Mouse (Mus musculus): ENCODE data around the gene Cux2. TPM values are rescaled to one million over a fixed set of nuclear protein-coding genes. Genes with fewer than 3 reads are reported as not detected.

The Cux2 gene
- polyA plus RNA-seq, 1 experiment, result 1.2 TPM

- H3K4me3 ChIP-seq (replicated peaks; ENCODE audit: control insufficient read depth, low read depth, low read length), result no peak overlapping the region
- 79% methylated on average over 11 of the region's 11 CpGs for WGBS
- no peak for TF ChIP-seq CTCF (IDR thresholded peaks at IDR 0.05; ENCODE audit: control insufficient read depth, insufficient read depth, low read length)
- no peak for TF ChIP-seq POLR2A (IDR thresholded peaks at IDR 0.05; ENCODE audit: borderline replicate concordance, control insufficient read depth, low read depth, low read length)
- H3K4me1 ChIP-seq (ENCODE audit: control insufficient read depth, insufficient read depth, low read length), result no peaks in the 10 kb centered on the region
- no peak overlapping the region for H3K27ac ChIP-seq (ENCODE audit: control insufficient read depth, insufficient read depth, low read depth, low read length, poor library complexity)
Measured at GRCm38 (mm10) chr5:122043567-122043966, 6.3 kb downstream of the Cux2 start.

- H3K4me3 ChIP-seq (replicated peaks; ENCODE audit: control insufficient read depth, low read depth, low read length), result no peak overlapping the region
- no peaks in the 10 kb centered on the region for H3K4me1 ChIP-seq (ENCODE audit: control insufficient read depth, insufficient read depth, low read length)
- WGBS, result 36% methylated on average over 5 of the region's 5 CpGs
- H3K27ac ChIP-seq (ENCODE audit: control insufficient read depth, insufficient read depth, low read depth, low read length, poor library complexity), result no peak overlapping the region
- TF ChIP-seq CTCF (IDR thresholded peaks at IDR 0.05; ENCODE audit: control insufficient read depth, insufficient read depth, low read length) (no peak), POLR2A (IDR thresholded peaks at IDR 0.05; ENCODE audit: borderline replicate concordance, control insufficient read depth, low read depth, low read length) (no peak)
Measured at GRCm38 (mm10) chr5:122035278-122035677, 14.6 kb downstream of the Cux2 start.

- Histone ChIP-seq H3K27ac (ENCODE audit: control insufficient read depth, insufficient read depth, low read depth, low read length, poor library complexity) (no peak overlapping the region), H3K4me1 (ENCODE audit: control insufficient read depth, insufficient read depth, low read length) (no peaks in the 10 kb centered on the region), H3K4me3 (replicated peaks; ENCODE audit: control insufficient read depth, low read depth, low read length) (no peak overlapping the region)
- no peak for TF ChIP-seq POLR2A (IDR thresholded peaks at IDR 0.05; ENCODE audit: borderline replicate concordance, control insufficient read depth, low read depth, low read length)
- 61% methylated on average over 4 of the region's 4 CpGs for WGBS
Measured at GRCm38 (mm10) chr5:122033167-122033478, 16.8 kb downstream of the Cux2 start.

- Histone ChIP-seq H3K4me3 (replicated peaks; ENCODE audit: control insufficient read depth, low read depth, low read length) (no peak overlapping the region), H3K4me1 (ENCODE audit: control insufficient read depth, insufficient read depth, low read length) (no peaks in the 10 kb centered on the region), H3K27ac (ENCODE audit: control insufficient read depth, insufficient read depth, low read depth, low read length, poor library complexity) (no peak overlapping the region)
- TF ChIP-seq CTCF (IDR thresholded peaks at IDR 0.05; ENCODE audit: control insufficient read depth, insufficient read depth, low read length) (no peak), POLR2A (IDR thresholded peaks at IDR 0.05; ENCODE audit: borderline replicate concordance, control insufficient read depth, low read depth, low read length) (no peak)
- 83% methylated on average over 19 of the region's 19 CpGs for WGBS
Measured at GRCm38 (mm10) chr5:122032471-122033166, 17.3 kb downstream of the Cux2 start.

GRCm38 (mm10) chr5:122031146-122031545, 18.8 kb downstream of the Cux2 start:
- 74% methylated on average over 12 of the region's 12 CpGs for WGBS
- TF ChIP-seq CTCF (IDR thresholded peaks at IDR 0.05; ENCODE audit: control insufficient read depth, insufficient read depth, low read length) (no peak), POLR2A (IDR thresholded peaks at IDR 0.05; ENCODE audit: borderline replicate concordance, control insufficient read depth, low read depth, low read length) (no peak)

GRCm38 (mm10) chr5:122030640-122031039, 19.3 kb downstream of the Cux2 start:
- Histone ChIP-seq H3K4me3 (replicated peaks; ENCODE audit: control insufficient read depth, low read depth, low read length) (no peak overlapping the region), H3K4me1 (ENCODE audit: control insufficient read depth, insufficient read depth, low read length) (no peaks in the 10 kb centered on the region), H3K27ac (ENCODE audit: control insufficient read depth, insufficient read depth, low read depth, low read length, poor library complexity) (no peak overlapping the region)
- no peak for TF ChIP-seq CTCF (IDR thresholded peaks at IDR 0.05; ENCODE audit: control insufficient read depth, insufficient read depth, low read length)
- no peak for TF ChIP-seq POLR2A (IDR thresholded peaks at IDR 0.05; ENCODE audit: borderline replicate concordance, control insufficient read depth, low read depth, low read length)
- 53% methylated on average over 11 of the region's 11 CpGs for WGBS

More at GRCm38 (mm10) chr5:122031146-122031545, 18.8 kb downstream of the Cux2 start:
- Histone ChIP-seq H3K4me3 (replicated peaks; ENCODE audit: control insufficient read depth, low read depth, low read length) (no peak overlapping the region), H3K27ac (ENCODE audit: control insufficient read depth, insufficient read depth, low read depth, low read length, poor library complexity) (no peak overlapping the region), H3K4me1 (ENCODE audit: control insufficient read depth, insufficient read depth, low read length) (no peaks in the 10 kb centered on the region)

- no peaks in the 10 kb centered on the region for H3K4me1 ChIP-seq (ENCODE audit: control insufficient read depth, insufficient read depth, low read length)
- TF ChIP-seq POLR2A (IDR thresholded peaks at IDR 0.05; ENCODE audit: borderline replicate concordance, control insufficient read depth, low read depth, low read length), result no peak
- no peak for TF ChIP-seq CTCF (IDR thresholded peaks at IDR 0.05; ENCODE audit: control insufficient read depth, insufficient read depth, low read length)
- WGBS, result 55% methylated on average over 9 of the region's 9 CpGs
- H3K4me3 ChIP-seq (replicated peaks; ENCODE audit: control insufficient read depth, low read depth, low read length), result no peak overlapping the region
- H3K27ac ChIP-seq (ENCODE audit: control insufficient read depth, insufficient read depth, low read depth, low read length, poor library complexity), result no peak overlapping the region
Measured at GRCm38 (mm10) chr5:122026771-122027170, 23.1 kb downstream of the Cux2 start.

GRCm38 (mm10) chr5:122026284-122026683, 23.6 kb downstream of the Cux2 start:
- WGBS, result 60% methylated on average over 7 of the region's 7 CpGs
- Histone ChIP-seq H3K4me1 (ENCODE audit: control insufficient read depth, insufficient read depth, low read length) (no peaks in the 10 kb centered on the region), H3K4me3 (replicated peaks; ENCODE audit: control insufficient read depth, low read depth, low read length) (no peak overlapping the region), H3K27ac (ENCODE audit: control insufficient read depth, insufficient read depth, low read depth, low read length, poor library complexity) (no peak overlapping the region)
- TF ChIP-seq POLR2A (IDR thresholded peaks at IDR 0.05; ENCODE audit: borderline replicate concordance, control insufficient read depth, low read depth, low read length), result no peak
- TF ChIP-seq CTCF (IDR thresholded peaks at IDR 0.05; ENCODE audit: control insufficient read depth, insufficient read depth, low read length), result no peak

- 79% methylated on average over 11 of the region's 11 CpGs for WGBS
- no peak for TF ChIP-seq POLR2A (IDR thresholded peaks at IDR 0.05; ENCODE audit: borderline replicate concordance, control insufficient read depth, low read depth, low read length)
- TF ChIP-seq CTCF (IDR thresholded peaks at IDR 0.05; ENCODE audit: control insufficient read depth, insufficient read depth, low read length), result no peak
- Histone ChIP-seq H3K4me1 (ENCODE audit: control insufficient read depth, insufficient read depth, low read length) (no peaks in the 10 kb centered on the region), H3K4me3 (replicated peaks; ENCODE audit: control insufficient read depth, low read depth, low read length) (no peak overlapping the region), H3K27ac (ENCODE audit: control insufficient read depth, insufficient read depth, low read depth, low read length, poor library complexity) (no peak overlapping the region)
Measured at GRCm38 (mm10) chr5:122025117-122025516, 24.8 kb downstream of the Cux2 start.
